Mouse (Mus musculus): ENCODE data around the gene Shisa9.

DNA sequence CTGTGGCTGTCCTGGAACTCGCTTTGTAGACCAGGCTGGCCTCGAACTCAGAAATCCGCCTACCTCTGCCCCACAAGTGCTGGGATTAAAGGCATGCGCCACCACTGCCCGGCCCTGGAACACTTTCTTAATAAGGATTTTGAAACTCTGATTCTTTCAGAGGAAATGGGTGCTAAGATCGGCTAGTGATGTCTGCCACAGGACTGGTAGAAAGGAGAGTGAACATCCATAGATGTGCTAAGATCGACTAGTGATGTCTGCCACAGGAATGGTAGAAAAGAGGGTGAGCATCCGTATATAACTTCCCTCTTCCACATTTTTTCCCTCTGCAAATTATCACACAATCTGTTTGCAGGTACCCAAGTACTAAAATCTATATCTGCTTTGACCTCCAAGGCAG, 17.9 kb upstream of the Shisa9 start:
- TF ChIP-seq POLR2A (IDR thresholded peaks at IDR 0.05; ENCODE audit: extremely low read depth, insufficient read depth, low read length), result no peak
- TF ChIP-seq CTCF (IDR thresholded peaks at IDR 0.05; ENCODE audit: extremely low read depth, insufficient read depth, low read length), result no peak

Measured in cortical plate, adult 2 months (tissue).